ENCODE assay signal across 8 mouse cellular contexts in the genomic region with DNA sequence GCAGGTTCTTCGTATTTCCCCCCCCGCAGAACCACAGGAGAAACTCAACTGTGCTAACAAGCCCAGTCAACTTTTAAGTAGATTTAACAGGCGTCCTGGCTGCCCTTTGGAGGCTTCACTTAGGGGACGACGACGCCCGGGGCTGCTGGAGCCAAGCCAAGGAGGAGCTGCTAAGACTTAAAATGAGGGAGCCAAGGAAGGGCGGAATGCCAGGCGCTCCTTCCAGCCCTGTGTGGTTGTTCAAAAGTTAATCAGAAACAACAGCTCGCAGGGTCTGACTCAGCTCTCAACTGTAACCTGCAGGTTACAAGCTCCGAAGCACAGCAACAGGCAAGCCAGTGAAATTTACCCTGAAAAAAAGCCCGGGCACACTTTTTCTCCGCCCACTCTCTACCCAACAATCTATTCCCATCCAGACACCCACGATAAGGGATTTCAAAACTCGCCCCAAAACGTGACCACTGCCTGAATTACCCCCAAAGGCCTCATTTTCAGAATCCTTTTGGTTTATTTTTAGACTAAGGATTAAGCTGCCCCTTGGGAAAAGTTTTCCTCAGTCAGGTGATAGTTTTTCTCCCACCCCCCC. TPM values are rescaled to one million over a fixed set of nuclear protein-coding genes. Genes with fewer than 3 reads are reported as not detected.
DNase-seq lines count a peak whose midpoint lies in the region; ATAC-seq and TF ChIP-seq lines count a peak whose summit lies in the region.

No protein-coding gene starts in this region.

- peaks cover 18% of the 10 kb centered on the region for H3K36me3 ChIP-seq in G1E (replicated peaks)
- H3K36me3 ChIP-seq in forebrain, embryonic 15.5 days, result no peaks in the 10 kb centered on the region
- no peaks in the 10 kb centered on the region for H3K36me3 ChIP-seq in lung, postnatal 0 days (ENCODE audit: insufficient read depth, low read length)

- no peak for TF ChIP-seq EP300 in lung, postnatal 0 days (IDR thresholded peaks at IDR 0.05)

- H3K27ac ChIP-seq in forebrain, embryonic 15.5 days (replicated peaks), result peak overlapping the region; percentile 82
- peak overlapping the region; percentile 95 for H3K27ac ChIP-seq in lung, postnatal 0 days (ENCODE audit: low read length)

- H3K4me1 ChIP-seq in G1E (ENCODE audit: insufficient read depth, low read depth, low read length), result peaks cover 24% of the 10 kb centered on the region
- H3K4me1 ChIP-seq in forebrain, embryonic 15.5 days, result peaks cover 41% of the 10 kb centered on the region
- peaks cover 12% of the 10 kb centered on the region; the same call in 1 of the 2 replicates for H3K4me1 ChIP-seq in lung, postnatal 0 days (ENCODE audit: insufficient read depth, low read depth, low read length)

- DNase-seq in G1E (ENCODE audit: low spot score), result peak; percentile 73
- peak; percentile 56 to 66 for DNase-seq in cerebellum, adult 18-20 months
- DNase-seq in heart, postnatal 14 days, result peak; percentile 69 to 76
- DNase-seq in large intestine, adult 2 months (ENCODE audit: low read depth, low spot score), result peak; percentile 57
- DNase-seq in lung, postnatal 0 days (ENCODE audit: low spot score), result peak; percentile 80
- peak; percentile 72 for DNase-seq in ovary, postnatal 36 days (ENCODE audit: low spot score)
- DNase-seq in thymus, postnatal 14 days, result peak; percentile 52

- H3K4me2 ChIP-seq in forebrain, embryonic 15.5 days (replicated peaks), result peak overlapping the region; percentile 94
- H3K4me2 ChIP-seq in lung, postnatal 0 days (replicated peaks; ENCODE audit: low read depth, low read length), result peak overlapping the region; percentile 86

- TF ChIP-seq CTCF in G1E (IDR thresholded peaks at IDR 0.05; ENCODE audit: low read depth, low read length), result no peak
- no peak for TF ChIP-seq CTCF in lung, postnatal 0 days (IDR thresholded peaks at IDR 0.05)

- peak overlapping the region; percentile 82 for H3K9ac ChIP-seq in forebrain, embryonic 15.5 days (replicated peaks)
- peak overlapping the region; percentile 68 for H3K9ac ChIP-seq in lung, postnatal 0 days (replicated peaks; ENCODE audit: low read depth)

- peak overlapping the region; percentile 94 for H3K4me3 ChIP-seq in G1E (ENCODE audit: low read depth, low read length)
- H3K4me3 ChIP-seq in forebrain, embryonic 15.5 days, result peak overlapping the region; percentile 90
- peak overlapping the region; percentile 74 for H3K4me3 ChIP-seq in lung, postnatal 0 days (ENCODE audit: low read depth, low read length)

- H3K9me3 ChIP-seq in G1E (replicated peaks), result no peaks in the 10 kb centered on the region
- H3K9me3 ChIP-seq in forebrain, embryonic 15.5 days, result no peaks in the 10 kb centered on the region
- H3K9me3 ChIP-seq in lung, postnatal 0 days (ENCODE audit: low read length), result no peaks in the 10 kb centered on the region

- intact Hi-C loops in heart, postnatal 14 days (cut with DNase I), result loop anchor here (2.0 to 5.0 kb wide), 2 partner anchors 39 to 61 kb away; partner anchors contain the start of genes Ccng1, Hmmr and Nudcd2

- peak; percentile 60 for ATAC-seq in G1E (ENCODE audit: extremely low read depth, insufficient number of reproducible peaks, low FRiP score, poor library complexity, severe bottlenecking)
- ATAC-seq in forebrain, embryonic 15.5 days (replicated peaks), result 0 out of 2 replicates have a peak, but pooled peaks have one; percentile 6
- ATAC-seq in lung, postnatal 0 days, result peak; percentile 4; the same call in 1 of the 2 replicates

- WGBS in forebrain, embryonic 15.5 days, result 0% methylated on average over 16 of the region's 16 CpGs
- under 1% methylated on average over 16 of the region's 16 CpGs for WGBS in large intestine, adult 2 months
- 0% methylated on average over 16 of the region's 16 CpGs for WGBS in lung, postnatal 0 days

- no peaks in the 10 kb centered on the region for H3K27me3 ChIP-seq in G1E (ENCODE audit: insufficient read depth, low read length)
- no peaks in the 10 kb centered on the region for H3K27me3 ChIP-seq in forebrain, embryonic 15.5 days
- H3K27me3 ChIP-seq in lung, postnatal 0 days (replicated peaks; ENCODE audit: insufficient read depth, low read length), result no peaks in the 10 kb centered on the region

RNA-seq across cellular contexts. Expression of gene Mat2b, which starts 1.5 kb away (rescaled TPM):
- total RNA-seq in G1E (2014; fragmentation: Nextera tagmentation) (55.2 and 61.8 TPM in 2 replicates), G1E (2017) (135 TPM in 2 replicates)
- 49.8 and 55.0 TPM in 2 replicates for polyA plus RNA-seq in G1E (2012)
- polyA plus RNA-seq in forebrain, embryonic 15.5 days (2015; fragmentation: Nextera tagmentation; extraction: Ambion mirVana), result 76.6 and 78.8 TPM in 2 replicates
- 100 to 1,000 TPM in 1 of 2 experiments, 10 to 100 TPM in 1; 94.3 to 102 TPM for total RNA-seq in heart, postnatal 14 days (2021)
- 30.4 and 38.7 TPM in 2 replicates for polyA plus RNA-seq in large intestine, adult 2 months (2012; rRNA removed)
- 110 and 111 TPM in 2 replicates for polyA plus RNA-seq in lung, postnatal 0 days (2015; fragmentation: Nextera tagmentation; extraction: Ambion mirVana)

RNA-seq across cellular contexts. Expression of gene Hmmr, which starts 39.8 kb away (rescaled TPM):
- total RNA-seq in G1E (2014; fragmentation: Nextera tagmentation) (186 and 202 TPM in 2 replicates), G1E (2017) (79.4 and 99.2 TPM in 2 replicates)
- polyA plus RNA-seq in G1E (2012), result 2.1 and 2.8 TPM in 2 replicates
- polyA plus RNA-seq in forebrain, embryonic 15.5 days (2015; fragmentation: Nextera tagmentation; extraction: Ambion mirVana), result 18.2 and 21.0 TPM in 2 replicates
- total RNA-seq in heart, postnatal 14 days (2021), result 1 to 10 TPM; 2.0 to 4.4 TPM
- polyA plus RNA-seq in large intestine, adult 2 months (2012; rRNA removed), result 6.4 and 6.9 TPM in 2 replicates
- 1.5 and 2.9 TPM in 2 replicates for polyA plus RNA-seq in lung, postnatal 0 days (2015; fragmentation: Nextera tagmentation; extraction: Ambion mirVana)

RNA-seq across cellular contexts. Expression of gene Nudcd2, which starts 40.0 kb away (rescaled TPM):
- 129 and 133 TPM in 2 replicates for total RNA-seq in G1E (2014; fragmentation: Nextera tagmentation)
- total RNA-seq in G1E (2017), result 183 and 211 TPM in 2 replicates
- 54.0 and 55.1 TPM in 2 replicates for polyA plus RNA-seq in G1E (2012)
- polyA plus RNA-seq in forebrain, embryonic 15.5 days (2015; fragmentation: Nextera tagmentation; extraction: Ambion mirVana), result 78.7 and 80.2 TPM in 2 replicates
- total RNA-seq in heart, postnatal 14 days (2021), result 10 to 100 TPM; 14.0 to 17.1 TPM
- polyA plus RNA-seq in large intestine, adult 2 months (2012; rRNA removed), result 10.1 and 11.6 TPM in 2 replicates
- 55.2 and 60.7 TPM in 2 replicates for polyA plus RNA-seq in lung, postnatal 0 days (2015; fragmentation: Nextera tagmentation; extraction: Ambion mirVana)

Comparison
In these comparisons a context has a peak if more than half of its experiments do, and no peak if none do; other contexts are left out.
1. Peak in every context shown above with its lines: DNase-seq, ATAC-seq, H3K4me3 ChIP-seq and H3K27ac ChIP-seq.
2. ATAC-seq: peak in every context shown above with its lines; median percentile 60 in G1E; 6 in forebrain, embryonic 15.5 days; 4 in lung, postnatal 0 days.